Mouse (Mus musculus): Measurements from ENCODE around the gene Trem2. TPM values are rescaled to one million over a fixed set of nuclear protein-coding genes. Genes with fewer than 3 reads are reported as not detected.
"Not testable (repeated sequence)": the region's sequence is repeated elsewhere in the genome, so short reads cannot be mapped to it uniquely, and the experiment has no call there.

Gene Trem2
- total and polyA plus RNA-seq, 2 experiments, result 0.34 to 0.74 TPM

DNA sequence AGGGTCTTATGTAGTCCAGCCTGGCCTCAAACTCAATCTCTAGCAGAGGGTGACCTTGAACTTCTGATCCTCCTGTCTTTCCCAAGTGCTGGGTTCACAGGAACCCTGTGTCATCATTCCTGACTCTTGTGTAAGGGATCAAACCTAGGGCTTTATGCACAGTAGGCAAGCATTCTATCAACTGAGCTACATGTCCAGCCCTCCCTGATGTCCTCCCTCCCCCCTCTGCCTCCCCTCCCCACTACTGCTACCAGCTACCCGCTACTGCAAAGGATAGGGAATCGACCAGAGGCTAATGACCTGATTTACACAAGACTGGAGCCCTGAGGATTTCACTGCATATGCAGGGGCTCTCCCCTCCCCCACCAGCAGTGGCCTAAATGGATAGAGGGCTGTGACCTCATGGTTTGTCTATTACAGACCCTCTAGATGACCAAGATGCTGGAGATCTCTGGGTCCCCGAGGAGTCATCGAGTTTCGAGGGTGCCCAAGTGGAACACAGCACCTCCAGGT, 4.5 kb downstream of the Trem2 start:
- Histone ChIP-seq H3K27me3 (ENCODE audit: control insufficient read depth, insufficient read depth, low read length) (no peaks in the 10 kb centered on the region), H3K4me3 (ENCODE audit: insufficient read depth, low read depth, low read length) (no peak overlapping the region), H3K4me1 (ENCODE audit: control insufficient read depth, insufficient read depth, low read length) (no peaks in the 10 kb centered on the region), H3K27ac (replicated peaks; ENCODE audit: insufficient read depth, low read depth, low read length) (no peak overlapping the region), H3K9ac (ENCODE audit: low read depth, low read length) (no peak overlapping the region), H3K79me2 (ENCODE audit: control insufficient read depth, insufficient read depth, low read length) (no peaks in the 10 kb centered on the region), H3K36me3 (ENCODE audit: control insufficient read depth, insufficient read depth, low read length) (no peaks in the 10 kb centered on the region)
- WGBS, result 68% methylated on average over 5 of the region's 5 CpGs
- no peak for DNase-seq (ENCODE audit: extremely low read depth, low read depth, low spot score)
- TF ChIP-seq CTCF (IDR thresholded peaks at IDR 0.05; ENCODE audit: low read depth, low read length), result no peak
- TF ChIP-seq POLR2A (IDR thresholded peaks at IDR 0.05; ENCODE audit: extremely low read depth, insufficient read depth, low read length), result no peak

DNA sequence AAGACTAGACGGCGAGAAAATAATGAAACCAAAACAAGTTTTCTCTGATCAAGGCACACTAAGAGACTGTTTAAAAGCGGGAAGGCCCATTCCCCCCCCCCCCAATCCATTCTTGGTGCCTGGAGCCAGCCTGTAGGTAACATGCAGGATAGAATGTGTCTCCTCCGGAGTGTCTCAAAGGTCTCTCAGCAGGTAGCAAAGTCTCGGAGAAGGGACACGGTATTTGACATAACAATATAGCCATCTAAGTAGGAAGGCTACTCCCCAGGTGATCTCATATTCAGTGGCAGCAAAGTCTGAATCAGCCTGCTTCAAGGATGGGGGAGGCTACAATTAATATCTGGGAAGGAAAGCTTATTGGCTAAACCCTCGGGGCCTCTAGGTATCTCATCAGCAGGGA, 6.8 kb downstream of the Trem2 start:
- 83% methylated on average over 7 of the region's 7 CpGs for WGBS
- not testable (repeated sequence) for H3K9ac ChIP-seq (ENCODE audit: low read depth, low read length); DNase-seq (ENCODE audit: extremely low read depth, low read depth, low spot score); H3K4me1 ChIP-seq (ENCODE audit: control insufficient read depth, insufficient read depth, low read length); H3K4me3 ChIP-seq (ENCODE audit: insufficient read depth, low read depth, low read length); H3K27me3 ChIP-seq (ENCODE audit: control insufficient read depth, insufficient read depth, low read length); H3K27ac ChIP-seq (replicated peaks; ENCODE audit: insufficient read depth, low read depth, low read length); H3K36me3 ChIP-seq (ENCODE audit: control insufficient read depth, insufficient read depth, low read length); H3K79me2 ChIP-seq (ENCODE audit: control insufficient read depth, insufficient read depth, low read length)

DNA sequence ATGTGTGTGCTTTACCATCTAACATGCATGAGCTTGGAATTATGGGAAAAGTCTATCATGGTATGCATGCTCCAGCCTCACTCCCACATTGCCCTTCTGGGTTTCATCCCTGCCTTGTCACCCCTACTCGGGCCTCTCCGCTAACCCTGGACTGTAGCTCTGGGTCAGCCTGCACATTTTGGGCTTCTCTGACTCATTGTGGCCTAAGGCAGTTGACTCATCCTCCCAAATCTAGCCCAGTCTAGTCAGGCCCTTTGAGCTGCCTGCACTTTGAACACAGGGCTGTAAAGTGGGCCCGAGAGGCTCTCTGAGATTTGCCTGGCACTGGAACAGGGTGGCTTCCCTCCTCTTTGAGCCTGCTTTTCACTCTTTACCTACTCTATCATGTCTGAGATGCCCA, 9.6 kb downstream of the Trem2 start:
- WGBS, result 80% methylated on average over 3 of the region's 3 CpGs
- no peak for DNase-seq (ENCODE audit: extremely low read depth, low read depth, low spot score)
- H3K4me1 ChIP-seq (ENCODE audit: control insufficient read depth, insufficient read depth, low read length), result no peaks in the 10 kb centered on the region
- H3K27ac ChIP-seq (replicated peaks; ENCODE audit: insufficient read depth, low read depth, low read length), result no peak overlapping the region
- H3K79me2 ChIP-seq (ENCODE audit: control insufficient read depth, insufficient read depth, low read length), result no peaks in the 10 kb centered on the region
- no peak overlapping the region for H3K4me3 ChIP-seq (ENCODE audit: insufficient read depth, low read depth, low read length)
- H3K9ac ChIP-seq (ENCODE audit: low read depth, low read length), result no peak overlapping the region
- H3K36me3 ChIP-seq (ENCODE audit: control insufficient read depth, insufficient read depth, low read length), result no peaks in the 10 kb centered on the region
- H3K27me3 ChIP-seq (ENCODE audit: control insufficient read depth, insufficient read depth, low read length), result no peaks in the 10 kb centered on the region
- TF ChIP-seq CTCF (IDR thresholded peaks at IDR 0.05; ENCODE audit: low read depth, low read length) (no peak), POLR2A (IDR thresholded peaks at IDR 0.05; ENCODE audit: extremely low read depth, insufficient read depth, low read length) (no peak)

DNA sequence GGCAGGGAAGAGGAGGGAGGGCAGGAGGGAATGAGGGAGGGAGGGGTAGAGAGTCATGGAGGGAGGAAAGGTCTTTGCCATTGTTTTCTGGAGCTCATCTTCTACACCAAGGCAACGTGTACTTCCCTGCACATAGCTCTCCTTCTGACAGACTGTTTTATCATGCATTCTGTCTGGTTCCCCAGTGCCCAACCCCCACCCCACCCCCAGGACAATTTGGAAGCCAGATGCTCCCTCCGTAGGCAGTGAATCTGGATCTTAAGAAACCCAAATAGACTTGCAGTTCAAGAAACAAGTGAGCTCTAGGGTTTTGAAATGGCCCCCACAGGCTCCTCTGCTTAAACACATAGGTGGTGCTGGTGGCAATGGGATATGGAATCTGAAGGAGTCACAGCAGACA, 11.7 kb downstream of the Trem2 start:
- 57% methylated on average over 2 of the region's 2 CpGs for WGBS
- no peak for DNase-seq (ENCODE audit: extremely low read depth, low read depth, low spot score)
- no peak for TF ChIP-seq CTCF (IDR thresholded peaks at IDR 0.05; ENCODE audit: low read depth, low read length)
- no peak for TF ChIP-seq POLR2A (IDR thresholded peaks at IDR 0.05; ENCODE audit: extremely low read depth, insufficient read depth, low read length)
- Histone ChIP-seq H3K27ac (replicated peaks; ENCODE audit: insufficient read depth, low read depth, low read length) (no peak overlapping the region), H3K9ac (ENCODE audit: low read depth, low read length) (no peak overlapping the region), H3K4me1 (ENCODE audit: control insufficient read depth, insufficient read depth, low read length) (no peaks in the 10 kb centered on the region), H3K79me2 (ENCODE audit: control insufficient read depth, insufficient read depth, low read length) (no peaks in the 10 kb centered on the region), H3K4me3 (ENCODE audit: insufficient read depth, low read depth, low read length) (no peak overlapping the region), H3K27me3 (ENCODE audit: control insufficient read depth, insufficient read depth, low read length) (no peaks in the 10 kb centered on the region), H3K36me3 (ENCODE audit: control insufficient read depth, insufficient read depth, low read length) (no peaks in the 10 kb centered on the region)

DNA sequence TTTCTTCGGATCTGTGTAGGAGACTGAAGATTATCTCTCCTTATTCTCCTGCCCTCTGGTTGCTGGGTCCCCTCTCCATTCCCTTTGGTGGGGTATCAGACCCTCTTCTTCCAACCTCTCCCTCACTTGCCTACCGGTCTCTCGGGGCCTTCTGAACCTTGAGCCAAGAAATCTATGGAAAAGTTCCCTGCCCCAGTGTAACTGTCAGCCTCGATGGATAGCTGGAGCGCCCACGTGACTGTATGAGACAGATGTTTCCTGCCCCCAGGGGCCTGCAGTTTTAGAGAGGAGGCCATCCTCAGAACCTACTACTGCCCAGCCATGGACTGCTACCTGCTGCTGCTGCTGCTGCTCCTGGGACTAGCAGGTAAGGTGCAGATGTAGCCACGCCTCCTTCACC, 13.4 kb downstream of the Trem2 start, which contains the start of gene Treml1:
TSS of gene Treml1 (plus strand) at position 301 of the 400 bp plus-strand sequence.
- 73% methylated on average over 7 of the region's 7 CpGs for WGBS
- H3K79me2 ChIP-seq (ENCODE audit: control insufficient read depth, insufficient read depth, low read length), result no peaks in the 10 kb centered on the region

DNA sequence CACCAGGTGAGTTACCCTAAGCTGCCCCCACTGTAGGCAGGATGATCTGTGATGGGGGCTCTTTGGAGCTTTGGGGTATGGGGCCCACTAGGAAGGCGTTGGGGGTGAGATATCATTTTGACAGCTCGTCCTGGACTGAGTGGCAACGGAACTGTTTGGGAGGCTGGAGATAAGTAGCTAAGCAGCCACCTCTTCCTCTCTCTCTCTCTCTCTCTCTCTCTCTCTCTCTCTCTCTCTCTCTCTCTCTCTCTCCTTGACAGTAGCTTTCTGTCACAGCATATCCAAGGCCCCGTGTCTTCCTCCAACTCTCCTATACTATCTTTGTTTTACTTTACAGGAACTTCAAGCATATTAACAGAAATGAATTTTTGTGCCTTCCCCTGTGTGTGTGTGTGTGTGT, 14.3 kb downstream of the Trem2 start:
- H3K79me2 ChIP-seq (ENCODE audit: control insufficient read depth, insufficient read depth, low read length), result no peaks in the 10 kb centered on the region
- no peak overlapping the region for H3K27ac ChIP-seq (replicated peaks; ENCODE audit: insufficient read depth, low read depth, low read length)
- no peak overlapping the region for H3K4me3 ChIP-seq (ENCODE audit: insufficient read depth, low read depth, low read length)
- WGBS, result 53% methylated on average over 4 of the region's 4 CpGs
- DNase-seq (ENCODE audit: extremely low read depth, low read depth, low spot score), result no peak
- no peaks in the 10 kb centered on the region for H3K27me3 ChIP-seq (ENCODE audit: control insufficient read depth, insufficient read depth, low read length)
- no peak overlapping the region for H3K9ac ChIP-seq (ENCODE audit: low read depth, low read length)
- TF ChIP-seq CTCF (IDR thresholded peaks at IDR 0.05; ENCODE audit: low read depth, low read length) (no peak), POLR2A (IDR thresholded peaks at IDR 0.05; ENCODE audit: extremely low read depth, insufficient read depth, low read length) (no peak)
- H3K36me3 ChIP-seq (ENCODE audit: control insufficient read depth, insufficient read depth, low read length), result no peaks in the 10 kb centered on the region
- no peaks in the 10 kb centered on the region for H3K4me1 ChIP-seq (ENCODE audit: control insufficient read depth, insufficient read depth, low read length)

More for the DNA sequence above, 13.4 kb downstream of the Trem2 start, which contains the start of gene Treml1:
- H3K27me3 ChIP-seq (ENCODE audit: control insufficient read depth, insufficient read depth, low read length), result no peaks in the 10 kb centered on the region
- no peaks in the 10 kb centered on the region for H3K36me3 ChIP-seq (ENCODE audit: control insufficient read depth, insufficient read depth, low read length)
- no peak within 1 kb of the TSS for H3K9ac ChIP-seq (ENCODE audit: low read depth, low read length)
- no peak for DNase-seq (ENCODE audit: extremely low read depth, low read depth, low spot score)
- no peak within 1 kb of the TSS for H3K27ac ChIP-seq (replicated peaks; ENCODE audit: insufficient read depth, low read depth, low read length)
- no peaks in the 10 kb centered on the region for H3K4me1 ChIP-seq (ENCODE audit: control insufficient read depth, insufficient read depth, low read length)
- no peak within 1 kb of the TSS for H3K4me3 ChIP-seq (ENCODE audit: insufficient read depth, low read depth, low read length)
- TF ChIP-seq POLR2A (IDR thresholded peaks at IDR 0.05; ENCODE audit: extremely low read depth, insufficient read depth, low read length) (no peak), CTCF (IDR thresholded peaks at IDR 0.05; ENCODE audit: low read depth, low read length) (no peak)
